Mouse (Mus musculus) intestine, postnatal 0 days (tissue): ENCODE data around the gene G3bp1. TPM values are rescaled to one million over a fixed set of nuclear protein-coding genes. Genes with fewer than 3 reads are reported as not detected.

Source experiments
- ATAC-seq: fragments of 200-750 bp; cut with Nextera tagmentation; 2 replicates; pipeline ENCODE4 v1.8.0; 2017; ENCODE audit warnings: mild to moderate bottlenecking, moderate TSS enrichment, moderate library complexity
- H3K27ac ChIP-seq: fragments of 300-500 bp; sonication (generic); 2 replicates; pipeline ENCODE4 v1.5.1; 2014; ENCODE audit warnings: mild to moderate bottlenecking, low read depth, low read length, moderate library complexity
- H3K27me3 ChIP-seq: fragments of 300-500 bp; sonication (generic); replicated peaks from 2 replicates; pipeline ENCODE4 v1.6.1; 2014; ENCODE audit warnings: low read length, mixed read lengths; ENCODE audit not compliant: control insufficient read depth, insufficient read depth
- H3K36me3 ChIP-seq: fragments of 300-500 bp; sonication (generic); 2 replicates; pipeline ENCODE4 v1.6.1; 2014; ENCODE audit warnings: mild to moderate bottlenecking, moderate library complexity; ENCODE audit not compliant: control insufficient read depth, insufficient read depth
- H3K4me1 ChIP-seq: fragments of 300-500 bp; sonication (generic); replicated peaks from 2 replicates; pipeline ENCODE4 v1.6.1; 2014; ENCODE audit warnings: antibody characterized with exemption, low read length, mixed read lengths; ENCODE audit not compliant: control insufficient read depth, insufficient read depth
- H3K4me2 ChIP-seq: fragments of 300-500 bp; sonication (generic); replicated peaks from 2 replicates; pipeline ENCODE4 v1.6.1; 2014; ENCODE audit warnings: low read depth, mild to moderate bottlenecking, moderate library complexity
- H3K4me3 ChIP-seq: fragments of 300-500 bp; sonication (generic); 2 replicates; pipeline ENCODE4 v1.5.1; 2014; ENCODE audit warnings: low read depth, low read length
- H3K9ac ChIP-seq: fragments of 300-500 bp; sonication (generic); 2 replicates; pipeline ENCODE4 v1.6.1; 2014; ENCODE audit warnings: mild to moderate bottlenecking, low read depth, low read length
- H3K9me3 ChIP-seq: fragments of 300-500 bp; sonication (generic); 2 replicates; pipeline ENCODE4 v1.6.1; 2016; ENCODE audit warnings: mixed run types; ENCODE audit not compliant: control insufficient read depth
- CTCF ChIP-seq: sonication (generic); IDR thresholded peaks from 2 replicates; pipeline ENCODE4 v1.5.1; 2016; ENCODE audit warnings: low read depth, mild to moderate bottlenecking, control low read depth, antibody characterized with exemption, moderate library complexity
- WGBS: fragments of 180-500 bp; shearing (Covaris S2); extraction: QIAGEN DNeasy Blood & Tissue Kit; methylation state at CpG from one replicate; pipeline ENCODE4 v1.1.7; 2014; 5-methylcytosine and 5-hydroxymethylcytosine counted together
- polyA plus RNA-seq: library from polyadenylated mRNA; unstranded; fragments of >200 nt; fragmentation: Nextera tagmentation; extraction: Ambion mirVana; gene quantifications from 2 replicates; pipeline ENCODE4 v1.2.1, GENCODE M21; 2015

The G3bp1 gene
- 41.0 and 43.6 TPM in 2 replicates for polyA plus RNA-seq

- H3K4me3 ChIP-seq: peak within 1 kb of the TSS; percentile 97
- H3K4me2 ChIP-seq: peak within 1 kb of the TSS; percentile 88
- H3K27ac ChIP-seq: peak within 1 kb of the TSS; percentile 87
- under 1% methylated on average over 57 of the region's 57 CpGs for WGBS
- H3K36me3 ChIP-seq: no peaks in the 10 kb centered on the region
- peak; percentile 95 for ATAC-seq
- TF ChIP-seq CTCF: peak; percentile 77
- H3K9me3 ChIP-seq: no peaks in the 10 kb centered on the region
- no peaks in the 10 kb centered on the region for H3K27me3 ChIP-seq
- H3K4me1 ChIP-seq: peaks cover 12% of the 10 kb centered on the region; the same call in 1 of the 2 replicates
- peak within 1 kb of the TSS; percentile 91 for H3K9ac ChIP-seq
Observed at GRCm38 (mm10) chr11:55469048-55469843, at the start of gene G3bp1. Gene G3bp1 (plus strand): TSS chr11:55469685.

- no peak for ATAC-seq
- no peak within 1 kb of the TSS for H3K27ac ChIP-seq
- no peak within 1 kb of the TSS for H3K4me3 ChIP-seq
- H3K9me3 ChIP-seq: no peaks in the 10 kb centered on the region
- whole genome bisulfite sequencing: 94% methylated on average over 1 of the region's 1 CpGs
- no peak within 1 kb of the TSS for H3K4me2 ChIP-seq
- no peaks in the 10 kb centered on the region for H3K27me3 ChIP-seq
- TF ChIP-seq CTCF: no peak
- H3K36me3 ChIP-seq: no peaks in the 10 kb centered on the region
- 0 out of 2 replicates have a peak, but pooled peaks cover 3% of the 10 kb centered on the region for H3K4me1 ChIP-seq
- H3K9ac ChIP-seq: no peak within 1 kb of the TSS
Observed at GRCm38 (mm10) chr11:55422978-55423377, 46.5 kb upstream of the G3bp1 start, which contains the start of gene Sparc. Gene Sparc (minus strand): TSS chr11:55423183.

DNA sequence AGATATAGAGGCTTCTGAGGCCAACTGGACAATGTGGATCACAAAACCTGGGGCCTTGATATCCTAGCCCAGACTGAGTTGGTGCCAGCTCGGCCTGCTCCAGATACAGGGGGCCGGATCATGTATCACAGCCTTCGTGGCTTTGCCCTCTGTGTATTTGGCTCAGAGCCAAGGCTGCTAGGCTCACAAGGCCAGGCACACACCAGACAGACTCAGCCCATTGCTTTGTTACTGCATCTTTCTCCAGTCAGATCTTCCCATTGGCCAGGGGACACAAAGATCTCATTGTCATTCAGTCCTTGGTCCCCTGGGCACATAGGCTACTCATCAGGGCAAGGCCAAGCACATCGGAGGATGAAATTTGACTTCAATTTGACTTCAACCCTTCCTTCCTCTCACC is 45.7 kb upstream of the G3bp1 start:
- no peak for ATAC-seq
- Histone ChIP-seq H3K27ac (no peak overlapping the region), H3K4me3 (no peak overlapping the region), H3K27me3 (no peaks in the 10 kb centered on the region), H3K36me3 (no peaks in the 10 kb centered on the region), H3K4me1 (0 out of 2 replicates have a peak, but pooled peaks cover 3% of the 10 kb centered on the region), H3K9ac (no peak overlapping the region), H3K4me2 (no peak overlapping the region), H3K9me3 (no peaks in the 10 kb centered on the region)
- no peak for TF ChIP-seq CTCF
- WGBS: 25% methylated on average over 4 of the region's 4 CpGs

GRCm38 (mm10) chr11:55424746-55425360 is 44.6 kb upstream of the G3bp1 start:
- Histone ChIP-seq H3K27me3 (no peaks in the 10 kb centered on the region), H3K27ac (no peak overlapping the region), H3K9me3 (no peaks in the 10 kb centered on the region), H3K4me3 (no peak overlapping the region), H3K9ac (no peak overlapping the region), H3K4me2 (no peak overlapping the region), H3K36me3 (no peaks in the 10 kb centered on the region), H3K4me1 (0 out of 2 replicates have a peak, but pooled peaks cover 3% of the 10 kb centered on the region)
- WGBS: 83% methylated on average over 8 of the region's 8 CpGs
- ATAC-seq: no peak
- no peak for TF ChIP-seq CTCF

DNA sequence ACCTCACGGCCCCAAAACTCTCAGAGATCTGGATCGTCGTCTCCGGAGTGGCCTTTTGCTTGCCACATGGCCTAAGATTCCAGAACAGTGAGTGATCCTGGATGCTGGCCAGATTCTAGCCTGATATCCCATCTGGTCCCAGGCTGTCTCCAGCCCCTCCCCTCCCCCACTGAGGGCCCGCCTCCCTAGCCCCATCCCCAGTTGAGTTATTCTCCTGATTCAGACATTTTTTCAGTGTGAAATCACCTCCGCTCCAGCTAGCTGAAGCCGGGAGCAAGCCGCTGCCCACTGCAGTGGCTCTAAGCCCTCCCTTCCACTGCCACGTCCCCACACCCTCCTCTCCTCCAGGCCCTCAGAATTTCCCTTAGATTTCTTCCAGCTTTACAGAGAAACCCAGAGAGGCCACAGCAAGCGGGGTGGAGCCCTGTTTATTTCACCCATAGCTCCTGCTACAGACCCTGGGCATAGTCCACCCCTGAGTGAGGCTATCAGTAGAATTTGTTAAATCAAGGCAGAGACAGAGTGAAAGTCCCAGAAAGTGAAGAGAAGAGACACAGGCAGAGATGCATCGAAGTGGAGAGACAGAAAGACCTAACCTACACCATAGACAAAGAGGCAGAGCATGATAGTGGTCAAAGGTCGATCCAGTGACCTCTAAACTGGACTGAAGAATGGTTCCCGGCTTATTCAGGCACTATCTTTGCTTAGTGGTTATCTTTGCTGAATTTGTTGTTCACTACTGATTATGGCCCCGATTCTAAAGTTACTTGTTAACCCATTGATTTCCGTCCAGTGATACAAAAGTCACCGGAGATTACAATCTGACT is 41.1 kb upstream of the G3bp1 start:
- Histone ChIP-seq H3K4me2 (peak overlapping the region; percentile 35; the same call in 1 of the 2 replicates), H3K9me3 (no peaks in the 10 kb centered on the region), H3K27me3 (no peaks in the 10 kb centered on the region), H3K36me3 (no peaks in the 10 kb centered on the region), H3K27ac (peak overlapping the region; percentile 68), H3K4me3 (no peak overlapping the region), H3K4me1 (0 out of 2 replicates have a peak, but pooled peaks cover 3% of the 10 kb centered on the region), H3K9ac (no peak overlapping the region)
- TF ChIP-seq CTCF: no peak
- 13% methylated on average over 16 of the region's 16 CpGs for WGBS
- peak; percentile 77 for ATAC-seq
